Mouse (Mus musculus): ENCODE results near the gene Hvcn1. TPM values are rescaled to one million over a fixed set of nuclear protein-coding genes. Genes with fewer than 3 reads are reported as not detected.
A peak's percentile ranks its signal among the peaks of the same experiment; 100 is the strongest.

Gene Hvcn1
- polyA plus RNA-seq, 1 experiment from 2014 or later = 5.6 TPM

- Histone ChIP-seq H3K27ac (ENCODE audit: low read length) (no peak overlapping the region), H3K9ac (ENCODE audit: low read depth, low read length) (no peak overlapping the region), H3K4me2 (ENCODE audit: low read depth, low read length) (no peak overlapping the region), H3K36me3 (ENCODE audit: control insufficient read depth, insufficient read depth, low read length) (0 out of 2 replicates have a peak, but pooled peaks cover 2% of the 10 kb centered on the region), H3K27me3 (replicated peaks; ENCODE audit: control insufficient read depth, insufficient read depth, low read length) (no peaks in the 10 kb centered on the region), H3K4me3 (ENCODE audit: low read length) (no peak overlapping the region), H3K9me3 (ENCODE audit: control insufficient read depth, low read length) (peaks cover 6% of the 10 kb centered on the region; the same call in 1 of the 2 replicates), H3K4me1 (ENCODE audit: control insufficient read depth, insufficient read depth, low read length) (no peaks in the 10 kb centered on the region; the same call in 1 of the 2 replicates)
- WGBS = 54% methylated on average over 3 of the region's 4 CpGs
- no peak for ATAC-seq
Measured at GRCm38 (mm10) chr5:122228772-122229171, 22.2 kb downstream of the Hvcn1 start.

- Histone ChIP-seq H3K9ac (ENCODE audit: low read depth, low read length) (no peak overlapping the region), H3K4me2 (ENCODE audit: low read depth, low read length) (no peak overlapping the region), H3K4me1 (ENCODE audit: control insufficient read depth, insufficient read depth, low read length) (peaks cover 4% of the 10 kb centered on the region; the same call in 1 of the 2 replicates), H3K27ac (ENCODE audit: low read length) (no peak overlapping the region), H3K27me3 (replicated peaks; ENCODE audit: control insufficient read depth, insufficient read depth, low read length) (no peaks in the 10 kb centered on the region), H3K36me3 (ENCODE audit: control insufficient read depth, insufficient read depth, low read length) (0 out of 2 replicates have a peak, but pooled peaks cover 2% of the 10 kb centered on the region), H3K4me3 (ENCODE audit: low read length) (no peak overlapping the region), H3K9me3 (ENCODE audit: control insufficient read depth, low read length) (peaks cover 6% of the 10 kb centered on the region; the same call in 1 of the 2 replicates)
- no peak for ATAC-seq
- 91% methylated on average over 4 of the region's 4 CpGs for WGBS
Measured at GRCm38 (mm10) chr5:122230816-122231215, 24.2 kb downstream of the Hvcn1 start.

GRCm38 (mm10) chr5:122231431-122231830 lies 24.8 kb downstream of the Hvcn1 start:
- peaks cover 4% of the 10 kb centered on the region; the same call in 1 of the 2 replicates for H3K4me1 ChIP-seq (ENCODE audit: control insufficient read depth, insufficient read depth, low read length)
- ATAC-seq = no peak
- no peak overlapping the region for H3K4me3 ChIP-seq (ENCODE audit: low read length)
- H3K27me3 ChIP-seq (replicated peaks; ENCODE audit: control insufficient read depth, insufficient read depth, low read length) = no peaks in the 10 kb centered on the region
- H3K9ac ChIP-seq (ENCODE audit: low read depth, low read length) = no peak overlapping the region
- no peak overlapping the region for H3K4me2 ChIP-seq (ENCODE audit: low read depth, low read length)
- H3K36me3 ChIP-seq (ENCODE audit: control insufficient read depth, insufficient read depth, low read length) = 0 out of 2 replicates have a peak, but pooled peaks cover 2% of the 10 kb centered on the region
- peaks cover 6% of the 10 kb centered on the region; the same call in 1 of the 2 replicates for H3K9me3 ChIP-seq (ENCODE audit: control insufficient read depth, low read length)
- H3K27ac ChIP-seq (ENCODE audit: low read length) = no peak overlapping the region
- WGBS = 61% methylated on average over 6 of the region's 6 CpGs

GRCm38 (mm10) chr5:122232004-122232403 lies 25.4 kb downstream of the Hvcn1 start:
- H3K9ac ChIP-seq (ENCODE audit: low read depth, low read length) = no peak overlapping the region
- H3K4me1 ChIP-seq (ENCODE audit: control insufficient read depth, insufficient read depth, low read length) = peaks cover 4% of the 10 kb centered on the region; the same call in 1 of the 2 replicates
- no peak for ATAC-seq
- WGBS = 45% methylated on average over 5 of the region's 5 CpGs
- no peak overlapping the region for H3K4me3 ChIP-seq (ENCODE audit: low read length)
- 0 out of 2 replicates have a peak, but pooled peaks cover 2% of the 10 kb centered on the region for H3K36me3 ChIP-seq (ENCODE audit: control insufficient read depth, insufficient read depth, low read length)
- no peak overlapping the region for H3K4me2 ChIP-seq (ENCODE audit: low read depth, low read length)
- H3K27ac ChIP-seq (ENCODE audit: low read length) = no peak overlapping the region
- H3K9me3 ChIP-seq (ENCODE audit: control insufficient read depth, low read length) = peaks cover 6% of the 10 kb centered on the region; the same call in 1 of the 2 replicates
- H3K27me3 ChIP-seq (replicated peaks; ENCODE audit: control insufficient read depth, insufficient read depth, low read length) = no peaks in the 10 kb centered on the region

GRCm38 (mm10) chr5:122233077-122233581 lies 26.5 kb downstream of the Hvcn1 start:
- Histone ChIP-seq H3K9me3 (ENCODE audit: control insufficient read depth, low read length) (no peaks in the 10 kb centered on the region), H3K4me3 (ENCODE audit: low read length) (no peak overlapping the region), H3K36me3 (ENCODE audit: control insufficient read depth, insufficient read depth, low read length) (no peaks in the 10 kb centered on the region), H3K9ac (ENCODE audit: low read depth, low read length) (no peak overlapping the region), H3K4me1 (ENCODE audit: control insufficient read depth, insufficient read depth, low read length) (peaks cover 4% of the 10 kb centered on the region; the same call in 1 of the 2 replicates), H3K27me3 (replicated peaks; ENCODE audit: control insufficient read depth, insufficient read depth, low read length) (no peaks in the 10 kb centered on the region), H3K27ac (ENCODE audit: low read length) (no peak overlapping the region), H3K4me2 (ENCODE audit: low read depth, low read length) (no peak overlapping the region)
- WGBS = 77% methylated on average over 14 of the region's 14 CpGs
- ATAC-seq = no peak

- H3K4me3 ChIP-seq (ENCODE audit: low read length) = no peak overlapping the region
- no peak overlapping the region for H3K27ac ChIP-seq (ENCODE audit: low read length)
- peaks cover 4% of the 10 kb centered on the region; the same call in 1 of the 2 replicates for H3K4me1 ChIP-seq (ENCODE audit: control insufficient read depth, insufficient read depth, low read length)
- H3K4me2 ChIP-seq (ENCODE audit: low read depth, low read length) = no peak overlapping the region
- H3K36me3 ChIP-seq (ENCODE audit: control insufficient read depth, insufficient read depth, low read length) = no peaks in the 10 kb centered on the region
- no peaks in the 10 kb centered on the region for H3K9me3 ChIP-seq (ENCODE audit: control insufficient read depth, low read length)
- no peaks in the 10 kb centered on the region for H3K27me3 ChIP-seq (replicated peaks; ENCODE audit: control insufficient read depth, insufficient read depth, low read length)
- no peak for ATAC-seq
- no peak overlapping the region for H3K9ac ChIP-seq (ENCODE audit: low read depth, low read length)
- 83% methylated on average over 12 of the region's 12 CpGs for WGBS
Measured at GRCm38 (mm10) chr5:122233695-122234094, 27.1 kb downstream of the Hvcn1 start.

- Histone ChIP-seq H3K27me3 (replicated peaks; ENCODE audit: control insufficient read depth, insufficient read depth, low read length) (no peaks in the 10 kb centered on the region), H3K4me1 (ENCODE audit: control insufficient read depth, insufficient read depth, low read length) (peaks cover 4% of the 10 kb centered on the region; the same call in 1 of the 2 replicates), H3K36me3 (ENCODE audit: control insufficient read depth, insufficient read depth, low read length) (no peaks in the 10 kb centered on the region), H3K4me3 (ENCODE audit: low read length) (no peak overlapping the region), H3K9ac (ENCODE audit: low read depth, low read length) (no peak overlapping the region), H3K27ac (ENCODE audit: low read length) (0 out of 2 replicates have a peak overlapping the region, but pooled peaks have one; percentile 44), H3K4me2 (ENCODE audit: low read depth, low read length) (no peak overlapping the region), H3K9me3 (ENCODE audit: control insufficient read depth, low read length) (no peaks in the 10 kb centered on the region)
- WGBS = 70% methylated on average over 9 of the region's 9 CpGs
- no peak for ATAC-seq
Measured at GRCm38 (mm10) chr5:122234319-122235195, 28.0 kb downstream of the Hvcn1 start.

GRCm38 (mm10) chr5:122235196-122235836 lies 28.7 kb downstream of the Hvcn1 start:
- Histone ChIP-seq H3K27ac (ENCODE audit: low read length) (0 out of 2 replicates have a peak overlapping the region, but pooled peaks have one; percentile 44), H3K27me3 (replicated peaks; ENCODE audit: control insufficient read depth, insufficient read depth, low read length) (no peaks in the 10 kb centered on the region), H3K9me3 (ENCODE audit: control insufficient read depth, low read length) (no peaks in the 10 kb centered on the region), H3K4me3 (ENCODE audit: low read length) (no peak overlapping the region), H3K4me2 (ENCODE audit: low read depth, low read length) (no peak overlapping the region), H3K9ac (ENCODE audit: low read depth, low read length) (no peak overlapping the region), H3K4me1 (ENCODE audit: control insufficient read depth, insufficient read depth, low read length) (peaks cover 4% of the 10 kb centered on the region; the same call in 1 of the 2 replicates), H3K36me3 (ENCODE audit: control insufficient read depth, insufficient read depth, low read length) (no peaks in the 10 kb centered on the region)
- 54% methylated on average over 9 of the region's 9 CpGs for WGBS
- ATAC-seq = no peak

- H3K4me2 ChIP-seq (ENCODE audit: low read depth, low read length) = no peak overlapping the region
- no peaks in the 10 kb centered on the region; the same call in 1 of the 2 replicates for H3K36me3 ChIP-seq (ENCODE audit: control insufficient read depth, insufficient read depth, low read length)
- H3K4me1 ChIP-seq (ENCODE audit: control insufficient read depth, insufficient read depth, low read length) = peaks cover 4% of the 10 kb centered on the region; the same call in 1 of the 2 replicates
- H3K4me3 ChIP-seq (ENCODE audit: low read length) = no peak overlapping the region
- H3K27ac ChIP-seq (ENCODE audit: low read length) = no peak overlapping the region
- no peak overlapping the region for H3K9ac ChIP-seq (ENCODE audit: low read depth, low read length)
- no peaks in the 10 kb centered on the region for H3K9me3 ChIP-seq (ENCODE audit: control insufficient read depth, low read length)
- no peak for ATAC-seq
- WGBS = 82% methylated on average over 5 of the region's 5 CpGs
- no peaks in the 10 kb centered on the region for H3K27me3 ChIP-seq (replicated peaks; ENCODE audit: control insufficient read depth, insufficient read depth, low read length)
Measured at GRCm38 (mm10) chr5:122237200-122237599, 30.6 kb downstream of the Hvcn1 start.
